Mouse (Mus musculus): ENCODE measurements around the gene B130006D01Rik. TPM values are rescaled to one million over a fixed set of nuclear protein-coding genes. Genes with fewer than 3 reads are reported as not detected.

Gene B130006D01Rik
- total RNA-seq (2023) = 2.8 TPM

DNA sequence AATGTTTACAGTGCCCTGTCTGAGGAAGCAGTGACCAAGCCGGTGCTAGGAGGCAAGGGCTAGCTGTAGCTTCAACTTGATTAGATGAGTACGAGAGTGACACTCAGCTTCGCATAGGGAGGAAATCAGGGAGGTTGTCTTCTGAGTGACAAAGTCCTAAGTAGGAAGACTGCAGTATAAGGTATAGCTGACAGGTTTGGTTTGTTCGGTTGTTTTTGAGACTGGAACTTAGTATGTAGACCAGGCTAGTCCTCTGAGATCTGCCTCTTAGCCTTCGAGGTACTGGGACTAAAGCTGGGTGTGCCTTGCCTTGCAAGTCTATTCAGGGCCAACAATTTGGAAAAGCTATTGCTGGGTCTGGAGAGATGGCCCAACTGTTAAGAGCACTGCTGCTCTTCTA, at the start of gene B130006D01Rik:
Gene B130006D01Rik (plus strand): TSS at position 301 of the 400 bp plus-strand sequence.

DNA sequence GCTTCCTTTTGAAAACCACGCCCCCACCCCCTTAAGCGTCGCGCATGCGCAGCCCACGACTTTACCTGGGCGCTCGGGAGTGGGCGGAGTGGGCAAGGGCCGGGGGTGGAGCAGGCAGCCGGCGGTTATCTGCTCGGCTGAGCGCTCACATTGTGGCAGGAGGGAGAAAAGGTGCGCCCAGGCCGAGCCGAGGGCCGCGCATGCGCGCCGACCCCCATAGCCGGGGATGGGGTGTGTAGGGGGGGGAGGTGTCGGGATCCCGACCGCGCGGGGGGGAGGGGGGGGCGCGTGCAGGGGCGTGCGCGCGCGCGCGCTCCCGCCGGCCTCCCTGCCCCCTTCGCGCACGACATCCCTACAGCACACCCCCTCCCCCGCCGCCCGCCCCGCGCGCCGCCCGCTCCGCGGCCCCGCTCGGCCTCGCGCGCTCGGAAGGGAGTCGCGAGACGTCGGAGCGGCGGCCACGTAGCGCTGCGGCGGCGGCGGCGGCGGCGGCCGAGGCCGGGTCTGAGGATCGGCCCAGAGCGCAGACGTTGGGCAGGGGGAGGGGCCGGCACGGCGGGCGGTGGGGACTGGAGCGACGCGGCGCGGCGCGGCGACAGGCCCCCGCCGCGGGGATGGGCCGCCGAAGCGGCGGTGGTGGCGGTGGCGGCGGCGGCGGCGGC, 10.7 kb upstream of the B130006D01Rik start, which contains the start of gene Zfp652:
Gene Zfp652 (plus strand): TSS at position 111 of the 662 bp plus-strand sequence.

Other genes starting within 250 kb of the B130006D01Rik start
- gene Nxph3, start 209.0 kb upstream of the B130006D01Rik start, total RNA-seq (2023) = not detected
- gene Ngfr, start 135.9 kb upstream of the B130006D01Rik start, total RNA-seq (2023) = 0.24 TPM
- 57.4 TPM for gene Phb, start 56.6 kb upstream of the B130006D01Rik start, total RNA-seq (2023)
- 74.0 TPM for gene Zfp652, start 10.9 kb upstream of the B130006D01Rik start, total RNA-seq (2023)
- 2.0 TPM for gene Phospho1, start 100.9 kb downstream of the B130006D01Rik start, total RNA-seq (2023)
- gene Gngt2, start 113.6 kb downstream of the B130006D01Rik start, total RNA-seq (2023) = 19.6 TPM
- 38.1 TPM for gene Abi3, start 118.9 kb downstream of the B130006D01Rik start, total RNA-seq (2023)
- gene B4galnt2, start 191.3 kb downstream of the B130006D01Rik start, total RNA-seq (2023) = not detected